Mouse (Mus musculus) lung, embryonic 15.5 days (tissue): ENCODE measurements at regions not wholly inside any gene's neighbourhood (a gene's known extent, or its start where the extent isn't known, plus 50 kb on each side); places are given as distances from the start of the nearest gene placed in this dataset.

Experiments used
- ATAC-seq: fragments of 200-750 bp; cut with Nextera tagmentation; 2 replicates; pipeline ENCODE4 v1.8.0; 2017; ENCODE audit warnings: moderate number of reproducible peaks, borderline replicate concordance; ENCODE audit not compliant: low FRiP score, low TSS enrichment; ENCODE audit errors: extremely low read depth
- H3K27ac ChIP-seq: fragments of 300-500 bp; sonication (generic); 2 replicates; pipeline ENCODE4 v1.5.1; 2015; ENCODE audit warnings: moderate library complexity, mild to moderate bottlenecking, inconsistent platforms
- H3K27me3 ChIP-seq: fragments of 300-500 bp; sonication (generic); 2 replicates; pipeline ENCODE4 v1.6.1; 2015; ENCODE audit warnings: inconsistent platforms
- H3K36me3 ChIP-seq: fragments of 300-500 bp; sonication (generic); 2 replicates; pipeline ENCODE4 v1.6.1; 2015; ENCODE audit warnings: inconsistent platforms
- H3K4me1 ChIP-seq: fragments of 300-500 bp; sonication (generic); 2 replicates; pipeline ENCODE4 v1.6.1; 2015; ENCODE audit warnings: inconsistent platforms
- H3K4me2 ChIP-seq: fragments of 300-500 bp; sonication (generic); 2 replicates; pipeline ENCODE4 v1.6.1; 2015; ENCODE audit warnings: inconsistent platforms, mild to moderate bottlenecking, moderate library complexity
- H3K4me3 ChIP-seq: fragments of 300-500 bp; sonication (generic); 2 replicates; pipeline ENCODE4 v1.5.1; 2015; ENCODE audit warnings: mild to moderate bottlenecking, inconsistent platforms
- H3K9ac ChIP-seq: fragments of 300-500 bp; sonication (generic); 2 replicates; pipeline ENCODE4 v1.6.1; 2015; ENCODE audit warnings: inconsistent platforms
- H3K9me3 ChIP-seq: fragments of 300-500 bp; sonication (generic); 2 replicates; pipeline ENCODE4 v1.6.1; 2016; ENCODE audit warnings: inconsistent platforms
- WGBS: fragments of 180-500 bp; shearing (Covaris S2); methylation state at CpG from one replicate; pipeline ENCODE4 v1.1.7; 2015; 5-methylcytosine and 5-hydroxymethylcytosine counted together

- peaks cover 6% of the 10 kb centered on the region for H3K4me1 ChIP-seq
- ATAC-seq, result no peak
- 38% methylated on average over 4 of the region's 4 CpGs for WGBS
- H3K4me3 ChIP-seq, result no peak overlapping the region
- no peak overlapping the region for H3K27ac ChIP-seq
- H3K4me2 ChIP-seq, result no peak overlapping the region
- H3K9me3 ChIP-seq, result no peaks in the 10 kb centered on the region
- H3K9ac ChIP-seq, result no peak overlapping the region
- H3K36me3 ChIP-seq, result no peaks in the 10 kb centered on the region
- H3K27me3 ChIP-seq, result no peaks in the 10 kb centered on the region
Observed at GRCm38 (mm10) chr13:35390526-35390880, 269.1 kb upstream of the Cdyl start.

GRCm38 (mm10) chr13:35392167-35392566, 267.5 kb upstream of the Cdyl start:
- no peak for ATAC-seq
- 81% methylated on average over 6 of the region's 6 CpGs for WGBS
- Histone ChIP-seq H3K27ac (no peak overlapping the region), H3K4me1 (peaks cover 12% of the 10 kb centered on the region), H3K9me3 (no peaks in the 10 kb centered on the region), H3K4me2 (no peak overlapping the region), H3K27me3 (no peaks in the 10 kb centered on the region), H3K9ac (no peak overlapping the region), H3K4me3 (no peak overlapping the region), H3K36me3 (no peaks in the 10 kb centered on the region)

GRCm38 (mm10) chr13:35395192-35395591, 264.4 kb upstream of the Cdyl start:
- Histone ChIP-seq H3K4me2 (no peak overlapping the region), H3K9me3 (no peaks in the 10 kb centered on the region), H3K4me1 (peaks cover 12% of the 10 kb centered on the region), H3K36me3 (no peaks in the 10 kb centered on the region), H3K27me3 (no peaks in the 10 kb centered on the region), H3K27ac (no peak overlapping the region), H3K9ac (no peak overlapping the region), H3K4me3 (no peak overlapping the region)
- ATAC-seq, result no peak
- 55% methylated on average over 4 of the region's 4 CpGs for WGBS

- Histone ChIP-seq H3K36me3 (no peaks in the 10 kb centered on the region), H3K9ac (no peak overlapping the region), H3K9me3 (no peaks in the 10 kb centered on the region), H3K27me3 (no peaks in the 10 kb centered on the region), H3K4me2 (no peak overlapping the region), H3K4me3 (no peak overlapping the region), H3K4me1 (peaks cover 12% of the 10 kb centered on the region), H3K27ac (no peak overlapping the region)
- 14% methylated on average over 5 of the region's 5 CpGs for WGBS
- no peak; the same call in 1 of the 2 replicates for ATAC-seq
Observed at GRCm38 (mm10) chr13:35395630-35396029, 264.0 kb upstream of the Cdyl start.

- peaks cover 12% of the 10 kb centered on the region for H3K4me1 ChIP-seq
- H3K9ac ChIP-seq, result no peak overlapping the region
- ATAC-seq, result no peak
Observed at GRCm38 (mm10) chr13:35397166-35397565, 262.5 kb upstream of the Cdyl start.

GRCm38 (mm10) chr13:35398192-35398591, 261.4 kb upstream of the Cdyl start:
- H3K4me1 ChIP-seq, result peaks cover 12% of the 10 kb centered on the region
- H3K9ac ChIP-seq, result no peak overlapping the region
- no peak overlapping the region for H3K27ac ChIP-seq
- ATAC-seq, result no peak
- no peaks in the 10 kb centered on the region for H3K27me3 ChIP-seq
- WGBS, result 42% methylated on average over 8 of the region's 8 CpGs
- no peak overlapping the region for H3K4me3 ChIP-seq
- H3K9me3 ChIP-seq, result no peaks in the 10 kb centered on the region
- no peak overlapping the region for H3K4me2 ChIP-seq
- H3K36me3 ChIP-seq, result no peaks in the 10 kb centered on the region

More at GRCm38 (mm10) chr13:35397166-35397565, 262.5 kb upstream of the Cdyl start:
- Histone ChIP-seq H3K36me3 (no peaks in the 10 kb centered on the region), H3K27ac (no peak overlapping the region), H3K4me3 (no peak overlapping the region), H3K4me2 (no peak overlapping the region), H3K9me3 (no peaks in the 10 kb centered on the region), H3K27me3 (no peaks in the 10 kb centered on the region)
- 69% methylated on average over 2 of the region's 2 CpGs for WGBS

- no peak for ATAC-seq
- 73% methylated on average over 2 of the region's 2 CpGs for WGBS
Observed at GRCm38 (mm10) chr13:35402856-35403255, 256.8 kb upstream of the Cdyl start.

GRCm38 (mm10) chr13:35404428-35404827, 255.2 kb upstream of the Cdyl start:
- 84% methylated on average over 5 of the region's 5 CpGs for WGBS

More at GRCm38 (mm10) chr13:35402856-35403255, 256.8 kb upstream of the Cdyl start:
- Histone ChIP-seq H3K4me3 (no peak overlapping the region), H3K9me3 (no peaks in the 10 kb centered on the region), H3K4me2 (no peak overlapping the region), H3K36me3 (no peaks in the 10 kb centered on the region), H3K4me1 (no peaks in the 10 kb centered on the region), H3K27ac (no peak overlapping the region), H3K27me3 (no peaks in the 10 kb centered on the region), H3K9ac (no peak overlapping the region)

GRCm38 (mm10) chr13:35405384-35405783, 254.2 kb upstream of the Cdyl start:
- ATAC-seq, result no peak
- WGBS, result 60% methylated on average over 1 of the region's 1 CpGs
- no peaks in the 10 kb centered on the region for H3K27me3 ChIP-seq
- H3K36me3 ChIP-seq, result no peaks in the 10 kb centered on the region
- H3K9me3 ChIP-seq, result no peaks in the 10 kb centered on the region
- H3K4me3 ChIP-seq, result no peak overlapping the region
- H3K4me1 ChIP-seq, result no peaks in the 10 kb centered on the region
- no peak overlapping the region for H3K9ac ChIP-seq
- no peak overlapping the region for H3K27ac ChIP-seq
- H3K4me2 ChIP-seq, result no peak overlapping the region

More at GRCm38 (mm10) chr13:35404428-35404827, 255.2 kb upstream of the Cdyl start:
- H3K36me3 ChIP-seq, result no peaks in the 10 kb centered on the region
- H3K4me1 ChIP-seq, result no peaks in the 10 kb centered on the region
- ATAC-seq, result no peak
- no peak overlapping the region for H3K9ac ChIP-seq
- H3K4me2 ChIP-seq, result no peak overlapping the region
- no peak overlapping the region for H3K27ac ChIP-seq
- H3K27me3 ChIP-seq, result no peaks in the 10 kb centered on the region
- H3K4me3 ChIP-seq, result no peak overlapping the region
- H3K9me3 ChIP-seq, result no peaks in the 10 kb centered on the region

GRCm38 (mm10) chr13:35417500-35417899, 242.1 kb upstream of the Cdyl start:
- 86% methylated on average over 4 of the region's 4 CpGs for WGBS
- H3K4me1 ChIP-seq, result no peaks in the 10 kb centered on the region
- no peaks in the 10 kb centered on the region for H3K9me3 ChIP-seq
- no peaks in the 10 kb centered on the region for H3K36me3 ChIP-seq
- H3K9ac ChIP-seq, result no peak overlapping the region
- H3K27me3 ChIP-seq, result no peaks in the 10 kb centered on the region
- H3K27ac ChIP-seq, result no peak overlapping the region
- no peak for ATAC-seq
- no peak overlapping the region for H3K4me3 ChIP-seq
- no peak overlapping the region for H3K4me2 ChIP-seq

GRCm38 (mm10) chr13:35420076-35420475, 239.6 kb upstream of the Cdyl start:
- Histone ChIP-seq H3K4me2 (no peak overlapping the region), H3K4me1 (no peaks in the 10 kb centered on the region), H3K27ac (no peak overlapping the region), H3K36me3 (no peaks in the 10 kb centered on the region), H3K9me3 (no peaks in the 10 kb centered on the region), H3K27me3 (no peaks in the 10 kb centered on the region), H3K4me3 (no peak overlapping the region), H3K9ac (no peak overlapping the region)
- WGBS, result 85% methylated on average over 3 of the region's 3 CpGs
- ATAC-seq, result no peak

- Histone ChIP-seq H3K36me3 (no peaks in the 10 kb centered on the region), H3K4me1 (no peaks in the 10 kb centered on the region), H3K4me2 (no peak overlapping the region), H3K27ac (no peak overlapping the region), H3K9ac (no peak overlapping the region), H3K27me3 (no peaks in the 10 kb centered on the region), H3K4me3 (no peak overlapping the region), H3K9me3 (no peaks in the 10 kb centered on the region)
- WGBS, result 75% methylated on average over 4 of the region's 4 CpGs
- ATAC-seq, result no peak
Observed at GRCm38 (mm10) chr13:35426061-35426460, 233.6 kb upstream of the Cdyl start.

GRCm38 (mm10) chr13:35435173-35435572, 224.5 kb upstream of the Cdyl start:
- H3K4me2 ChIP-seq, result no peak overlapping the region
- ATAC-seq, result peak; percentile 67; the same call in 1 of the 2 replicates
- H3K4me3 ChIP-seq, result no peak overlapping the region
- H3K9me3 ChIP-seq, result no peaks in the 10 kb centered on the region
- no peaks in the 10 kb centered on the region for H3K27me3 ChIP-seq
- H3K9ac ChIP-seq, result no peak overlapping the region
- no peaks in the 10 kb centered on the region for H3K36me3 ChIP-seq
- 29% methylated on average over 7 of the region's 7 CpGs for WGBS
- no peaks in the 10 kb centered on the region for H3K4me1 ChIP-seq
- H3K27ac ChIP-seq, result no peak overlapping the region
